Mouse (Mus musculus): ENCODE results near the gene Brinp1.

The Brinp1 gene

GRCm38 (mm10) chr4:68954322-68954901, at the start of gene Brinp1:
TSS of gene Brinp1 (minus strand) at chr4:68954397.
- in situ Hi-C loops (cut with MboI, MseI), result loop anchor here (25.0 kb wide), 1 partner anchor 1408 kb away; no protein-coding TSS in a partner anchor

- in situ Hi-C loops (cut with MboI, MseI), result loop anchor here (5.0 to 25.0 kb wide), 2 partner anchors 80 to 1405 kb away; no protein-coding TSS in a partner anchor
Measured at GRCm38 (mm10) chr4:68957265-68957664, 3.1 kb upstream of the Brinp1 start.

GRCm38 (mm10) chr4:68955621-68956020, 1.4 kb upstream of the Brinp1 start:
- in situ Hi-C loops (cut with MboI, MseI), result loop anchor here (5.0 to 25.0 kb wide), 2 partner anchors 82 to 1407 kb away; no protein-coding TSS in a partner anchor

GRCm38 (mm10) chr4:68953667-68954321, 403 bp downstream of the Brinp1 start:
- in situ Hi-C loops (cut with MboI, MseI), result loop anchor here (25.0 kb wide), 1 partner anchor 1409 kb away; no protein-coding TSS in a partner anchor

GRCm38 (mm10) chr4:68953131-68953551, 1.1 kb downstream of the Brinp1 start:
- in situ Hi-C loops (cut with MboI, MseI), result loop anchor here (25.0 kb wide), 1 partner anchor 1409 kb away; no protein-coding TSS in a partner anchor

GRCm38 (mm10) chr4:68950556-68950955, 3.6 kb downstream of the Brinp1 start:
- in situ Hi-C loops (cut with MboI, MseI), result loop anchor here (25.0 kb wide), 1 partner anchor 1412 kb away; no protein-coding TSS in a partner anchor

- in situ Hi-C loops (cut with MboI, MseI), result no loop called here
Measured at GRCm38 (mm10) chr4:68942938-68943337, 11.3 kb downstream of the Brinp1 start.

GRCm38 (mm10) chr4:68930022-68930421, 24.2 kb downstream of the Brinp1 start:
- in situ Hi-C loops (cut with MboI, MseI), result no loop called here

- in situ Hi-C loops (cut with MboI, MseI), result no loop called here
Measured at GRCm38 (mm10) chr4:68926091-68926490, 28.1 kb downstream of the Brinp1 start.

GRCm38 (mm10) chr4:68922944-68923343, 31.3 kb downstream of the Brinp1 start:
- in situ Hi-C loops (cut with MboI, MseI), result no loop called here

- in situ Hi-C loops (cut with MboI, MseI), result no loop called here
Measured at GRCm38 (mm10) chr4:68922504-68922903, 31.7 kb downstream of the Brinp1 start.

- in situ Hi-C loops (cut with MboI, MseI), result no loop called here
Measured at GRCm38 (mm10) chr4:68920127-68920526, 34.1 kb downstream of the Brinp1 start.

- in situ Hi-C loops (cut with MboI, MseI), result no loop called here
Measured at GRCm38 (mm10) chr4:68910942-68911341, 43.3 kb downstream of the Brinp1 start.

GRCm38 (mm10) chr4:68906417-68907210, 47.6 kb downstream of the Brinp1 start:
- in situ Hi-C loops (cut with MboI, MseI), result no loop called here

- in situ Hi-C loops (cut with MboI, MseI), result no loop called here
Measured at GRCm38 (mm10) chr4:68890526-68890925, 63.7 kb downstream of the Brinp1 start.

GRCm38 (mm10) chr4:68886276-68886675, 67.9 kb downstream of the Brinp1 start:
- in situ Hi-C loops (cut with MboI, MseI), result no loop called here

GRCm38 (mm10) chr4:68872028-68872427, 82.2 kb downstream of the Brinp1 start:
- in situ Hi-C loops (cut with MboI, MseI), result no loop called here

GRCm38 (mm10) chr4:68865135-68865767, 88.9 kb downstream of the Brinp1 start:
- in situ Hi-C loops (cut with MboI, MseI), result no loop called here

- in situ Hi-C loops (cut with MboI, MseI), result no loop called here
Measured at GRCm38 (mm10) chr4:68864668-68865067, 89.5 kb downstream of the Brinp1 start.

GRCm38 (mm10) chr4:68856868-68857267, 97.3 kb downstream of the Brinp1 start:
- in situ Hi-C loops (cut with MboI, MseI), result no loop called here

GRCm38 (mm10) chr4:68849671-68850070, 104.5 kb downstream of the Brinp1 start:
- in situ Hi-C loops (cut with MboI, MseI), result no loop called here

- in situ Hi-C loops (cut with MboI, MseI), result no loop called here
Measured at GRCm38 (mm10) chr4:68846976-68847375, 107.2 kb downstream of the Brinp1 start.
